Mouse (Mus musculus) lung, adult 2 months (tissue): ENCODE data around the gene Ppp1r15a.

Source experiments
- CTCF ChIP-seq: fragments of 200-500 bp; IDR thresholded peaks from 2 replicates; pipeline ENCODE4 v1.5.1; 2011; ENCODE audit warnings: mild to moderate bottlenecking, low read length, control low read depth; ENCODE audit not compliant: insufficient read depth
- POLR2A ChIP-seq: fragments of 200-500 bp; IDR thresholded peaks from 2 replicates; pipeline ENCODE4 v1.6.1; 2011; ENCODE audit warnings: low read depth, mild to moderate bottlenecking, control low read depth, low read length, borderline replicate concordance; ENCODE audit errors: extremely low read depth

GRCm38 (mm10) chr7:45487861-45488292 is 38.2 kb downstream of the Ppp1r15a start:
- no peak for TF ChIP-seq CTCF
- no peak for TF ChIP-seq POLR2A
